Mouse (Mus musculus): ENCODE data around the gene Egln1.

GRCm38 (mm10) chr8:124909936-124910335 is 39.2 kb downstream of the Egln1 start:
- TF ChIP-seq CTCF (IDR thresholded peaks at IDR 0.05) (no peak), EP300 (IDR thresholded peaks at IDR 0.05) (no peak)

All from lung, postnatal 0 days (tissue).